Mouse (Mus musculus) layer of hippocampus, postnatal 36 days (tissue): Measurements from ENCODE around the gene Tssc4. TPM values are rescaled to one million over a fixed set of nuclear protein-coding genes. Genes with fewer than 3 reads are reported as not detected.

Source experiments
- DNase-seq, 2 experiments: peaks; one replicate each; pipeline ENCODE4 v3.0.0; 2022
- total RNA-seq, 2 experiments: library from RNA; stranded (reverse); gene quantifications; 2 replicates each; pipeline ENCODE4 v1.2.3; 2021

The Tssc4 gene
- total RNA-seq, 2 experiments from 2014 or later: 40.0 to 46.3 TPM

GRCm38 (mm10) chr7:143111719-143112118 is 42.7 kb downstream of the Tssc4 start:
- DNase-seq: no peak

DNA sequence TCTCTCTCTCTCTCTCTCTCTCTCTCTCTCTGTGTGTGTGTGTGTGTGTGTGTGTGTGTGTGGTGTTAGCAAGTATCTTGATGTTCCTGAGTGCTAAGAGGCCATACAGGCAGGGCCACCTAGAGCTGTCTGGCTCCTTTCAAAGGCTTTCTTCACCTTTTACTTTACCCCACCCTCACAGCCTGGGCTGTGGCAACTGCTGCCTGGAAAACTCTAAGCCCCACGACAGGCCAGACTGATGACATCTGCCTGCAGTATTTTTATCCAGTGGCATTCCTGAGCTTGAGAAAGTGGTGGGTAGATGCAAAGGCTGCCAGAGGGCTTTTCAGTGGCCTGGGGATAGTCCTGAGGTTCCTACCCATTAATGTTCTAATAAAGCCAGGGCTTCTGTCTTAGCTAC is 43.3 kb downstream of the Tssc4 start:
- DNase-seq: no peak

- DNase-seq: no peak
These were observed 45.7 kb downstream of the Tssc4 start for GRCm38 (mm10) chr7:143114773-143115172.

GRCm38 (mm10) chr7:143116521-143116920 is 47.5 kb downstream of the Tssc4 start:
- DNase-seq: no peak

GRCm38 (mm10) chr7:143119407-143119806 is 50.4 kb downstream of the Tssc4 start:
- no peak for DNase-seq

GRCm38 (mm10) chr7:143119826-143120225 is 50.8 kb downstream of the Tssc4 start:
- no peak for DNase-seq

Other genes starting within 250 kb of the Tssc4 start
- gene Th, start 138.1 kb upstream of the Tssc4 start, total RNA-seq: under 1 TPM in 1 of 2 experiments, not detected in 1; 0.48 TPM
- gene Ascl2, start 100.0 kb upstream of the Tssc4 start, total RNA-seq: under 1 TPM in 1 of 2 experiments, not detected in 1; 0.27 TPM
- gene Tspan32, start 64.2 kb upstream of the Tssc4 start, total RNA-seq: under 1 TPM in 1 of 2 experiments, not detected in 1; 0.23 TPM
- 100 to 1,000 TPM; 441 to 447 TPM for gene Cd81, start 16.5 kb upstream of the Tssc4 start, total RNA-seq
- not detected for gene Trpm5, start 25.4 kb downstream of the Tssc4 start, total RNA-seq
- 1 to 10 TPM in 1 of 2 experiments, under 1 TPM in 1; 0.55 to 1.1 TPM for gene Kcnq1, start 37.1 kb downstream of the Tssc4 start, total RNA-seq